Mouse (Mus musculus) lung, postnatal 0 days (tissue): ENCODE measurements around the gene Arhgef19.

ENCODE experiments used
- CTCF ChIP-seq: IDR thresholded peaks from 2 replicates; pipeline ENCODE4 v1.5.1; 2016; ENCODE audit warnings: antibody characterized with exemption, mild to moderate bottlenecking
- EP300 ChIP-seq: IDR thresholded peaks from 2 replicates; pipeline ENCODE4 v1.6.1; 2016; ENCODE audit warnings: antibody characterized with exemption, mild to moderate bottlenecking, control low read depth

DNA sequence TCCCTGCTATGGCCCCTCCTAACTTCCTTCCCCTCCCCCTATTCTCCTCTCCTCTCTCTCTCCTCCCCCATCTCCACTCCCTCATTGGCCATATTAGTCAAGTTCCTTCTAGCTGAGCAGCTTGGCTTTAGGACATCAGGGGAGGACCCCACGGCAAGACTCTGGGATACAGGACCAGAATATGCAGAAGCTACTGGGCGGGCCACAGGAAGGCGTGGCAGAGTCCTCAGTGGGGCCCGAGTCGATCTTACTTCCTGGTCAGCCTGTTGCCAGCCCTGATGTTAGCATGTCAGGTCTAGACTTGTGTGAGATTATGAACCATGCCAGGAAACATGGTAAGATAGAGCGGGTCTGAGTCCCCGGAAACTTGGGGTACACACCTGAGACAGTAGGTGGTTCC, 10.6 kb upstream of the Arhgef19 start:
- no peak for TF ChIP-seq CTCF
- TF ChIP-seq EP300: no peak
